Mouse (Mus musculus): ENCODE data around the gene Rabgap1l. TPM values are rescaled to one million over a fixed set of nuclear protein-coding genes. Genes with fewer than 3 reads are reported as not detected.

Gene Rabgap1l
- polyA plus RNA-seq, 1 experiment = 40.7 TPM

- DNase-seq (ENCODE audit: low read depth) = peak; percentile 46
- TF ChIP-seq CTCF (IDR thresholded peaks at IDR 0.05; ENCODE audit: borderline replicate concordance, extremely low read depth, insufficient read depth, insufficient read length) = no peak
- no peak for TF ChIP-seq POLR2A (IDR thresholded peaks at IDR 0.05; ENCODE audit: borderline replicate concordance, extremely low read depth, insufficient read depth, insufficient read length, poor library complexity, severe bottlenecking)
Observed at GRCm38 (mm10) chr1:160579309-160580233, 213.4 kb downstream of the Rabgap1l start.

GRCm38 (mm10) chr1:160576124-160576523 lies 216.9 kb downstream of the Rabgap1l start:
- TF ChIP-seq POLR2A (IDR thresholded peaks at IDR 0.05; ENCODE audit: borderline replicate concordance, extremely low read depth, insufficient read depth, insufficient read length, poor library complexity, severe bottlenecking) = no peak
- no peak for TF ChIP-seq CTCF (IDR thresholded peaks at IDR 0.05; ENCODE audit: borderline replicate concordance, extremely low read depth, insufficient read depth, insufficient read length)
- DNase-seq (ENCODE audit: low read depth) = no peak

- DNase-seq (ENCODE audit: low read depth) = no peak
- TF ChIP-seq POLR2A (IDR thresholded peaks at IDR 0.05; ENCODE audit: borderline replicate concordance, extremely low read depth, insufficient read depth, insufficient read length, poor library complexity, severe bottlenecking) = no peak
- TF ChIP-seq CTCF (IDR thresholded peaks at IDR 0.05; ENCODE audit: borderline replicate concordance, extremely low read depth, insufficient read depth, insufficient read length) = no peak
Observed at GRCm38 (mm10) chr1:160574039-160574438, 219.0 kb downstream of the Rabgap1l start.

GRCm38 (mm10) chr1:160566458-160566857 lies 226.6 kb downstream of the Rabgap1l start:
- TF ChIP-seq POLR2A (IDR thresholded peaks at IDR 0.05; ENCODE audit: borderline replicate concordance, extremely low read depth, insufficient read depth, insufficient read length, poor library complexity, severe bottlenecking) = no peak
- TF ChIP-seq CTCF (IDR thresholded peaks at IDR 0.05; ENCODE audit: borderline replicate concordance, extremely low read depth, insufficient read depth, insufficient read length) = no peak
- DNase-seq (ENCODE audit: low read depth) = peak; percentile 63

GRCm38 (mm10) chr1:160561381-160561780 lies 231.6 kb downstream of the Rabgap1l start:
- TF ChIP-seq POLR2A (IDR thresholded peaks at IDR 0.05; ENCODE audit: borderline replicate concordance, extremely low read depth, insufficient read depth, insufficient read length, poor library complexity, severe bottlenecking) (no peak), CTCF (IDR thresholded peaks at IDR 0.05; ENCODE audit: borderline replicate concordance, extremely low read depth, insufficient read depth, insufficient read length) (peak; percentile 64; the same call in 1 of the 2 replicates)
- peak; percentile 65 for DNase-seq (ENCODE audit: low read depth)

GRCm38 (mm10) chr1:160550636-160551035 lies 242.4 kb downstream of the Rabgap1l start:
- DNase-seq (ENCODE audit: low read depth) = no peak
- TF ChIP-seq POLR2A (IDR thresholded peaks at IDR 0.05; ENCODE audit: borderline replicate concordance, extremely low read depth, insufficient read depth, insufficient read length, poor library complexity, severe bottlenecking) (no peak), CTCF (IDR thresholded peaks at IDR 0.05; ENCODE audit: borderline replicate concordance, extremely low read depth, insufficient read depth, insufficient read length) (no peak)

GRCm38 (mm10) chr1:160547934-160548876 lies 244.8 kb downstream of the Rabgap1l start:
- DNase-seq (ENCODE audit: low read depth) = peak; percentile 73
- TF ChIP-seq CTCF (IDR thresholded peaks at IDR 0.05; ENCODE audit: borderline replicate concordance, extremely low read depth, insufficient read depth, insufficient read length) = no peak

DNA sequence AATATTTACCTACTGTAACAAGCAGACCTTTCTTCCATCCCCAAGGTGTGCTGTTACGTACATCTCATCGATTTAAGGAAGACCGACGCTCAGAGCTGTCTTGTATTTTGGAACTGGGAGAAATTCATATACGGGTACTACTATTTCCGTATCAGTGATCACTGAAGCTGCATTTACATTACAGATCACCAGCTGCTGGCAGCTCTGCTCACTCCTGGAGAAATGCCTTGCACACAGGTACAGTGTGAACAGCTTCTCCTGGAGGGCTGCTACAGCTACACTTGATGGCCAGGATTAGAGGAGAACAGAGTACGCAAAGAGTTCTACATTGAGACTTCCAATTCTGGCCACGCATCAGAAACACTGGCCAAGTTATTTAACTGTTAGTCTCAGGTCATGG lies 257.4 kb downstream of the Rabgap1l start:
- DNase-seq (ENCODE audit: low read depth) = peak; percentile 60
- TF ChIP-seq POLR2A (IDR thresholded peaks at IDR 0.05; ENCODE audit: borderline replicate concordance, extremely low read depth, insufficient read depth, insufficient read length, poor library complexity, severe bottlenecking) (no peak), CTCF (IDR thresholded peaks at IDR 0.05; ENCODE audit: borderline replicate concordance, extremely low read depth, insufficient read depth, insufficient read length) (no peak)

DNA sequence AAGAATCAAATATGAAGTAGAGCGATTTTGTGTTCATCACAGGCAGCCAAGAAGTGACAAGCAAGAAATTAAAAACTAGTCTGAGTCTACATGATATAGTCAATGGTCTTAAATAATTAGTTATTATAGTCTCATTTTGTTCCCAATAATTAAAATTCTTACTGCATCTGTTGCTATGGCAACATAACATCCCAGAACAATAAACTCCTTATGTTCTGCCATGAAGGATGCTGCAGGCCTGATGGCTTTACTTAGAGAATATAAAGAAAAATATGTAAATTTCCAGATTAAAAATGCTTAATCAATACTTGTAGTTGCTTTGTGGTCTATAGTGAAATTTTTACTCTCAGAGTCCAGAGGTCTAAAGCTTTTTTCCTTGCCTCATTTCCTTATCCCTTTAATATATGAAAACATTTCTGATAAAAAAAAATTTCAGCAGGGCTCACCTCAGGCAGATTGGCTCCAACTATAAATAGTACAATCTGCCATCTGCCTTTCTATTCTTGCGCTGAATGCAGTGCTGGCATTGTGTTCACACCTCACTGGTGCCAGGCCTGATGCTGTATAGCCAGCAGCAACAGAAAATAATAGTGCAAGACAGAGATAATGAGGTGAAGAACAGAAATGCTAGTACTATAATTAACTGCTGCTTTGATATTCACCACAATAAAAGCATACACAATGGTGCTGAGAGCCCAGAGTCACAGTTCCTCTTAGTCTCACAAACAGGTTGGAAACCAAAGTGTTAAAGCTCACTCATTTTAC lies 258.3 kb downstream of the Rabgap1l start:
- TF ChIP-seq CTCF (IDR thresholded peaks at IDR 0.05; ENCODE audit: borderline replicate concordance, extremely low read depth, insufficient read depth, insufficient read length) = no peak
- DNase-seq (ENCODE audit: low read depth) = peak; percentile 95

DNA sequence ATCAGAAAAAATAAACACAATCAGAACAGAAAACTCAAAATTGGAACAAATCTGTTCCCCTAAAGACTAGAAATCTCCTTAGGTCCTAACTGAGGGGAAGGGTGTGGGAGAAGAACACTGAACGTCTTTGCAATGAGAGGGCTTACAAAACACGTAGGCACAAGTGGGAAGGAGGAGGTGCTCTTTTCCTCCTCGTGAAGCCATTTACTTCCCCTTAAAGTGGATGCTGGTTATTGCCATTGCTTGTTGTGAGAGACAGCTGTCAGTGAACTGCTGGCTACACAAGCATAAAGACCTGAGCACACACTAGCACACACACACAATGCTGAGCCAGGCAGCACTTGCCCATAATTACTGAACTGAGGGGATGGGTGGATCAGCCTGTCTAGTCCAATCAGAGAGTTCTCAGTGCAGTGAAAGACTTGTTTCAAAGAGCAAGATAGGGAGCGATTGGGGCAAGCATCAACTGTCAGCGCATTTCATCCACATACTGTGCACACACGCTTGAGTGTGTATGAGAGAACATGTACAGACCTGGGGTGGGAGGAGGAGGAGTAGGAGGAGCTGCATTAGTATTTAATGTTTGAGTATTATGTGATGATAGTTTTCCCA lies 259.7 kb downstream of the Rabgap1l start:
- DNase-seq (ENCODE audit: low read depth) = peak; percentile 79
- no peak for TF ChIP-seq POLR2A (IDR thresholded peaks at IDR 0.05; ENCODE audit: borderline replicate concordance, extremely low read depth, insufficient read depth, insufficient read length, poor library complexity, severe bottlenecking)
- no peak for TF ChIP-seq CTCF (IDR thresholded peaks at IDR 0.05; ENCODE audit: borderline replicate concordance, extremely low read depth, insufficient read depth, insufficient read length)

All from brain, embryonic 14.5 days (tissue).